Mouse (Mus musculus): ENCODE results near the gene Sema6d.

DNA sequence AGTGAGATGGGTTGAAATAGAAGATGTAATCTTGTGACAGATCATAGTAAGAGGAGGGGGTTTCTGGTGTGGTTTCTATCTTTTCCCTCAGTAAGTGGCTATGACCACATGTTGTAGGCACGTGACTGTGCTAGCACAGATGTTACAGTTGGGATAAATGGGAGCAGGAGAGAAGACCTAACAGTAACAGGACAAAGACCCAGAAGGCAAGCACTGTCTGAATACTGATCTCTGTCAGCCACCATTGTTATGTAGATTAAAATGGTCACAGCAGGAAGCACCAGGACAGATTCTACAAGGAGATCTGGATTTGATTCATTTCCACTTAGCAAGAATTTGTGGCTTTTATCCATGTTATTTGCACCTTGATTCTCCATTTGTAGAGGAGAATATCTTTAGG, 55.8 kb downstream of the Sema6d start:
- TF ChIP-seq POLR2A (IDR thresholded peaks at IDR 0.05; ENCODE audit: borderline replicate concordance, extremely low read depth, insufficient read depth, insufficient read length, poor library complexity, severe bottlenecking): no peak
- TF ChIP-seq CTCF (IDR thresholded peaks at IDR 0.05; ENCODE audit: borderline replicate concordance, extremely low read depth, insufficient read depth, insufficient read length): no peak

Measured in brain, embryonic 14.5 days (tissue).